Mouse (Mus musculus): ENCODE results near the gene B4gat1.
"Not testable (repeated sequence)": the region's sequence is repeated elsewhere in the genome, so short reads cannot be mapped to it uniquely, and the experiment has no call there.

The B4gat1 gene

DNA sequence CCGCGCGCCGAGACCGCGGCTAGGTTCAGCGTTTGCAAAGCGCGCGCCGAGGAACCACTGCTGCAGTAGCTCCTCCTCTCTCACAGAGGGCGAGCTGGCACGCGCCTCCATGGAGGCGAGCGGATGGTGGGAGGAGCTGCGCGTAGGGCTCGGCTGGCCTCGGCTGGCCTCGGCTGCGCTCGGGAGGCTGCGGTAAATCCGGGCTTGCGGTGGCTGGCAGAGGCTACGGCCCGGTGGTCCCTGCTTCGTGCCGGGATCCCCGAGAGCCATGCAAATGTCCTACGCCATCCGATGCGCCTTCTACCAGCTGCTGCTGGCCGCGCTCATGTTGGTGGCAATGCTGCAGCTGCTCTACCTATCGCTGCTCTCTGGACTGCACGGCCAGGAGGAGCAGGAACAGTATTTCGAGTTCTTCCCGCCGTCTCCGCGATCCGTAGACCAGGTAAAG lies at the start of gene B4gat1, which contains the start of gene AC124502.3:
Gene B4gat1 (plus strand): TSS at position 118 of the 448 bp plus-strand sequence.
Gene AC124502.3 (plus strand): TSS at position 183 of the 448 bp plus-strand sequence.
- peak; percentile 99 for DNase-seq

- DNase-seq: peak; percentile 97
These were observed 49.6 kb upstream of the B4gat1 start for GRCm38 (mm10) chr19:4989013-4989412.

DNA sequence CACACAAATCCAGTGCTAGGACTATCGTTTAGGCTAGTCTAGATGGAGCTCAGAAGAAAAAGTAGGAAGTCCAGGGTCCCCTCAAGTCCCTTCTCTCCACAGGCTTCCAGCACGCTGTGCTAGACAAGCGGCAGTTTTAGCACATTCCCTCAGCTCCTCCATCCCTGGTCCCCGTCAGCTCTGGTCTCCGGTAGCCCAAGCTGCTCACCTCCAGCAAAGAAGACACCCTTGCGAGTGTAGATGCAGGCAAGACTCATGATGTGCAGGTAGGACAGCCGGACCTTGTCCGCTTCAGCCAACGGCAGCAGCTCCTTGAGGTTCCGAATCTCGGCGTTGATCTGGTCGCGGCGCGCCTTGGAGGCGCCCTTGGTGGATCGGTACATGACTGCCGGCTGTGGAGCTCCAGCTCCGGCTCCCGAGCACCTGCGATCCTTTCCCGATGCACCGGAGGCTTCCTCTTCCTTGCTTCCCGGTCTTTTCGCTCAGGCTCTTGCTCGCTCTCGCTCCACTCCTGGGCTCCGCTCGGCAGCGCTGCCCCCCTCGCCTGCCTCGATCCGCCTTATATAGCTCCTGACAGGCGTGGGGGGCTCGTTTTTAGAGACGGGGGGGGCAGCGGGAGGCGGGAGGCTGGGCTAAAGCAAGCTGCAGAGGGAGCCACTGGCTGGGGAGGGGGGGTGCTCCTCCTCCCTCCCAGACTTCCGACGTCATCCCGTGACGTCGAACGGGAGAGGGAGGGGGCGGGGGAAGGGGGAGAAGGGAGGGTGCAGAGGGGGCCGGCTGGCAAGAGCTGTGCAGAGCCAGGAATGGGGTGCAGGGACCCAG lies 49.0 kb upstream of the B4gat1 start:
- DNase-seq: no peak

DNA sequence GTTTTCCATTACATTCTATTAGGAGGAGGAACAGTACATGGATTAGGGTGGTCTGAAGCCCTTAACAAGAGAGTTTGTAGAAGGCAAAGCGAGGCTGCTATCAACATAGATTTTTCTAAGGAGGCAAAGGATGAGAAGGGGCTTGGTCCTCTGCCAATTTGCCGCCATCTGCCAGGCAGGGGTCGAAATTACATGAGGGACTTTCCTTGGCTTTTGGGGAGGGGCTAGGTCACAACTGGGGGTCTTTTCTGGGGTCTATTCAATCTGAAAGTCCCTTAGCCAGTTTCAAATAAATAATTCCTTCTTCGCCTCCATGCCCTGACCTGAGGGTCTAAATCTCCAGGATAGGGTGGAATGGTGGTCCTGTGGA lies 48.4 kb upstream of the B4gat1 start, which contains the start of gene Npas4:
Gene Npas4 (minus strand): TSS at position 61 of the 370 bp plus-strand sequence.
- no peak for DNase-seq

DNA sequence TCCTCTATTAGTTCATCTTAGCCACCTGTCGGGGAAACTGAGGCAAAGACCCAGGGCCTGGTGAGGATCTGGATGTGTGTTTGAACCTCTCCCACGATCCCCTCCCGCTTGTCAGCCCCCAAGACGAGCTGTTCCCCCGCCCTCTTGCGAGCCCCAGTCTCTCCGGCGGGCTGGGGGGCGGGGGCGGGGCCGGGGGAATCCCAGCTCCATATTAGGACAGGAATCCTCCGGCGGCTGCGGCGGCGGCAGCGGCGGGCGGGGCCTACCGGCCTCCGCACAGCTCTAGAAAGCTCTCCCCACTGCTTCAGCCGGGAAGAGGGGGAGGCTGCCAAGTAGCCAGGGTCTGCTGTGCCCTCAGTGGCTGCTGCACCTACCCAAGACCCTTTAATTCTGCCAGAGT lies 47.9 kb upstream of the B4gat1 start:
- DNase-seq: no peak

GRCm38 (mm10) chr19:4992371-4992770 lies 46.3 kb upstream of the B4gat1 start:
- DNase-seq: no peak

GRCm38 (mm10) chr19:4992904-4993303 lies 45.7 kb upstream of the B4gat1 start:
- peak; percentile 98 for DNase-seq

- no peak for DNase-seq
These were observed 44.6 kb upstream of the B4gat1 start for GRCm38 (mm10) chr19:4994043-4994442.

- no peak for DNase-seq
These were observed 39.0 kb upstream of the B4gat1 start for GRCm38 (mm10) chr19:4999445-5000140.

DNA sequence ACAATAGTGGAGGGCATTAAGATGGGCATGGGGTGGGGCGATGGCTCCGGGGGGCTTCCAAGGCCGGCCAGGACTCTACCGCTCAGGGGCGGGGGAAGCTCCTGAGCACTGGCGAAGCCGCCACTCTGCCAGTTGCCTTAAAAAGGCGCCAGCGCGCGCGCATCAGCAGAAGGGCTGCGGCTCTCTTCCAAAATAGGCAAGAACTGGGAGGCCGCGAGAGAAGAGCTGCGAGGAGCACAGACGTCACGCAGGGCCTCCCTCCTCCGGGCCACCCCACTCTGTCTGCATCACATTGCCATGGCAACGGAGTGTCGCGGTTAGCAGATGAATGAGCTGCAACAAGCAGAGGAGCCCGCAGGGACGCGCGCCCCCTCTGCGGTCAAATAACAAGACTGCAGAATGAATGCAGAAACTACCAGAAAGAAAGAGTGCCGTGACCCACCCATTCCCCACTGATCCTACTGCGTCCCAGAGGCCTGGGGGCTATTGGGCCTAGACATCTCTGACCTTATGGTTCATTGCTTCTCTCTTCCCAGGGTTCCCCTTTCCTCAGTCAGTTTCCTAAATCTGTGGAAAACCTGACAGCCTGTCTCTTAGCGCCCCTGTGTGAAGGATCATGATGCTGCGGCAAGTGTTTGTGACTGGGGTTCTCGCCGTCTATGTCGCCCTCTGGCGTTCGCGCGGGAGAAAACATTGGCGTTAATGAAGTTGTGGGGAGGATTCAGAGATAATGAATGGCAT lies 36.8 kb upstream of the B4gat1 start:
- peak; percentile 95 for DNase-seq

DNA sequence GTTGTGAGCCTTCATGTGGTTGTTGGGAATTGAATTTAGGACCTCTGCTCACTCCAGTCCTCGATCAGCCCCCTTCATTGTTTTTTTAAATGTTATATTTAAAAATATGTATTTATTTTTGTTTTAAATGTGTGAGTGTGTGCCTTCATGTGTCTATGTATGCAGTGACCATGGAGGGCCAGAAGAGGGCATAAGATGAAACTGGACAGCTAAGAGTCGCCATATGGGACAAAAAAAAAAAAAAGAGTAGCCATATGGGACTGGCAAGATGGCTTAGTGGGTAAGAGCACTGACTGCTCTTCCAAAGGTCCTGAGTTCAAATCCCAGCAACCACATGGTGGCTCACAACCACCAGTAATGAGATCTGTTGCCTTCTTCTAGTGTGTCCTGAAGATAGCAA lies 35.0 kb upstream of the B4gat1 start:
- DNase-seq: not testable (repeated sequence)

- no peak for DNase-seq
These were observed 33.7 kb upstream of the B4gat1 start for GRCm38 (mm10) chr19:5004925-5005324.

- no peak for DNase-seq
These were observed 25.5 kb upstream of the B4gat1 start for GRCm38 (mm10) chr19:5013138-5013537.

GRCm38 (mm10) chr19:5014961-5015398 lies 23.6 kb upstream of the B4gat1 start:
- no peak for DNase-seq

DNA sequence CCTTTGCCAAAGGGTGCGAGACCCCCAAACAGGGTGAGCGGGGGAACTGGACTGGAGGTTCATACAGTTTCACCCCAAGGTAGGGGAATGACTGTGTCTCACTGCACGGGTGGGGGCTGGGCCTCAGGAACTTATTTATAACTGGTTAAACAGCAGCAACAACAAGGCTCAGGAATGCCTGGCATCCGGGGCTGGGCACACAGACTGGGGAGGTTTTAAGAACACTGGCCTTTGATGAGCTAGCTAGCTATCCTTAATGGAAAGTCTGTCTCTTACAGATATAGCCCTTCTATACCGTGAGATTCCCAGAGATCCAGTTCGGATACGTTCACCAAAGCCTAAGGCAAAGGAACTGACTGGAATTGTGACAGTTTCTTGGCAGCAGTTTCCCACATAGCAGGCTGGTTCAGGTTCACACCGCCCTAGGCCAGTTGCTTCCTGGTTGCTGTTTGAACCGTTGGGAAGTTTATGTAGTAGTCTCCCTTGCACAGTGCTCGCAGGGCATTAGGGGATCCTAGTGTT lies 22.3 kb upstream of the B4gat1 start:
- DNase-seq: peak; percentile 95

DNA sequence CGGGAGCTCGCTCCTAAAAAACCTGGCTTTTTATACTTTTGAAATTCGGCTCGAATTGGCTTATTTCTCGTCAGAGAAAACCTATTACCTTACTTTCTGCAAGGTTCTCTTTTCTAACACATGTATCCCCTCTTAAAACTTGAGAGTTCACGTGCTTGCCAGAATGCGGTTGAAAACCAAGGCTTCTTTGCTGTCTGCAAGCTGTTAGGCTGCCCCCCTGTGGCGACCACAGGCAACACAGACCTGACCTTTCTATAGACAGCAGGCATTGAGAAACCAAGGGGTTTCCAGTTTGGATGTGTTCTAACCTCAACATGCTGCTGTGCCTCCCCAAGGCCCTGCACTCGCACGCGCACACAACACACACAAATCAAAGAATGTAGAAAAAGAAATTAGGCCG lies 21.8 kb upstream of the B4gat1 start:
- DNase-seq: peak; percentile 94

DNA sequence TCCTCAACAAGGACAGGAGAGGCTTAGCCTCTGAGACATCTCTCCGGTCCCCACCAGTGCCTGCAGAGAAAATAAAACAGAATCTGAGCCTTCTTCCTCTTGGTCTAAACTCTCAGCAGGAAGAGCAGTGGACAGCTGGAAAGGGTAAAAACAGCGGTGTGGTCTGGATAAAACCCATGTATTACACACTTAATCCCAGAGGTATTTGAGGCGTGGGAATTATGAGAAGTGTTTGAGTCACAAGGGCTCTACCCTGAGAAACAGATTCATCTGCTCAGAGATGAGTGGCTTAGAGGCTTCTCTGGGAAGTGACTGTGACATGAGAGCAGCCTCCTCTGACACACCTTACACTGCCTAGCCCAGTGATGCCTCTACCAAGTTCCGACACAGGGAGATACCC lies 21.0 kb upstream of the B4gat1 start:
- DNase-seq: no peak

- no peak for DNase-seq
These were observed 20.4 kb upstream of the B4gat1 start for GRCm38 (mm10) chr19:5018191-5018590.

DNA sequence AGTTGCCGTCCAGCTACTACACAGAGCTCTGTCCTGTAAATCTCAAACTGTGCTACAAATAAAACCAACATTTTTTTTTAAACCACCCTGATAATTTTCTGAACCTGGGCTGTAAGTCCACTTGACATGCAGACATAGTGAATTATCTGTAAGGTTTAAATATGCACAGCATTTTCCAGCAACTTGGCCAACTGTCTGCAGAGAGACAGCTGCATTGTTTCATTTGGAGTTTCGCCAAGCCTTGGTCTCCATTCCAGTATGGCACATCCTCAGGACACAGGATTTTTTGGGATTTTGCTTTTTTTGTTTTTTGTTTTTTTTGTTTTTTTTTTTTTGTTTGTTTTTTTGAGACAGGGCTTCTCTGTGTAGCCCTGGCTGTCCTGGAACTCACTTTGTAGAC lies 17.2 kb upstream of the B4gat1 start:
- no peak for DNase-seq

- DNase-seq: peak; percentile 99
These were observed 14.8 kb upstream of the B4gat1 start, which contains the start of gene Slc29a2 for GRCm38 (mm10) chr19:5023621-5024479. TSS of gene Slc29a2 (plus strand) at chr19:5023860.

DNA sequence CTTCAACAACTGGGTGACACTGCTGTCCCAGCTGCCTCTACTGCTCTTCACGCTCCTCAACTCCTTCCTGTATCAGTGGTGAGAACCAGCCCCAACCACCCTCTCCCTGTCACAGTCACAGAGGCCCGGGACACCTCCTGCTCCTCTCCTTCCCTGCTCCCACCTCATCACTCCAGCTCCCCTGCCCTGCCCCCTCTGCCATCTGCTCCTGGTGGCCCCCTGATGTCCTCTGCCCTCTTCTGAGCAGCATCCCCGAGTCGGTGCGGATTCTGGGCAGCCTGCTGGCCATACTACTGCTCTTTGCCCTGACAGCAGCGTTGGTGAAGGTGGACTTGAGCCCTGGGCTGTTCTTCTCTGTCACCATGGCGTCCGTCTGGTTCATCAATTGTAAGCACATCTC lies 12.5 kb upstream of the B4gat1 start:
- DNase-seq: no peak

GRCm38 (mm10) chr19:5032686-5033085 lies 5.9 kb upstream of the B4gat1 start:
- DNase-seq: no peak

All from heart, adult 11 months (tissue).